Mouse (Mus musculus) lung, adult 2 months (tissue): ENCODE results near the gene Tango2.

Experiments
- CTCF ChIP-seq: fragments of 200-500 bp; IDR thresholded peaks from 2 replicates; pipeline ENCODE4 v1.5.1; 2011; ENCODE audit warnings: mild to moderate bottlenecking, low read length, control low read depth; ENCODE audit not compliant: insufficient read depth
- POLR2A ChIP-seq: fragments of 200-500 bp; IDR thresholded peaks from 2 replicates; pipeline ENCODE4 v1.6.1; 2011; ENCODE audit warnings: low read depth, mild to moderate bottlenecking, control low read depth, low read length, borderline replicate concordance; ENCODE audit errors: extremely low read depth

DNA sequence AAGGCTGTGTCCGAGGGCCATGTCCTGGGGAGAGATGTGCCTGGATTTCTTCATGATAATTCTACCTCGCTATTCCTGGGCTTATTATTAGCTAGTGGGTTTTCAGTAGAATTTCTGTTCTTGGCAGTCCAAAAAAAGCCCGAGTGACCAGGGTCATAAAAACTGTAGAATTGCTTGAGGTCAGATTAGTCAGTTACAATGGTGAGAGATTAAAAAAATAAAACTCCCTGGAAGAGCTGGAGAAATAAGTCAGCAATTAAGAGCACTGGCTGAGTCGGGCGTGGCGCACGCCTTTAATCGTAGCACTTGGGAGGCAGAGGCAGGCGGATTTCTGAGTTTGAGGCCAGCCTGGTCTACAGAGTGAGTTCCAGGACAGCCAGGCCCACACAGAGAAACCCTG is 20.0 kb downstream of the Tango2 start:
- TF ChIP-seq CTCF (no peak), POLR2A (no peak)
